Mouse (Mus musculus) forebrain, embryonic 11.5 days (tissue): ENCODE data around the gene Zfp185. TPM values are rescaled to one million over a fixed set of nuclear protein-coding genes. Genes with fewer than 3 reads are reported as not detected.
"Not testable (repeated sequence)": the region's sequence is repeated elsewhere in the genome, so short reads cannot be mapped to it uniquely, and the experiment has no call there.

Experiments used
- ATAC-seq: fragments of 200-750 bp; cut with Nextera tagmentation; replicated peaks from 2 replicates; pipeline ENCODE4 v1.8.0; 2017; ENCODE audit warnings: moderate TSS enrichment; ENCODE audit not compliant: low FRiP score
- DNase-seq: peaks from one replicate; pipeline ENCODE4 v3.0.0-alpha.2; 2017; ENCODE audit warnings: low spot score
- H3K27ac ChIP-seq: fragments of 300-500 bp; sonication (generic); 2 replicates; pipeline ENCODE4 v1.5.1; 2014; ENCODE audit warnings: low read depth, low read length
- H3K27me3 ChIP-seq: fragments of 300-500 bp; sonication (generic); 2 replicates; pipeline ENCODE4 v1.6.1; 2014; ENCODE audit warnings: mild to moderate bottlenecking, low read length, mixed read lengths; ENCODE audit not compliant: control insufficient read depth, insufficient read depth
- H3K36me3 ChIP-seq: fragments of 300-500 bp; sonication (generic); 2 replicates; pipeline ENCODE4 v1.6.1; 2014; ENCODE audit warnings: mild to moderate bottlenecking, low read length, moderate library complexity, mixed read lengths; ENCODE audit not compliant: control insufficient read depth, insufficient read depth
- H3K4me1 ChIP-seq: fragments of 300-500 bp; sonication (generic); replicated peaks from 2 replicates; pipeline ENCODE4 v1.6.1; 2014; ENCODE audit warnings: low read length, mixed read lengths; ENCODE audit not compliant: control insufficient read depth, insufficient read depth
- H3K4me2 ChIP-seq: fragments of 300-500 bp; sonication (generic); 2 replicates; pipeline ENCODE4 v1.6.1; 2014; ENCODE audit warnings: low read depth, mild to moderate bottlenecking, low read length, moderate library complexity, mixed read lengths; ENCODE audit not compliant: severe bottlenecking
- H3K4me3 ChIP-seq: fragments of 300-500 bp; sonication (generic); 2 replicates; pipeline ENCODE4 v1.5.1; 2014; ENCODE audit warnings: low read depth, low read length
- H3K9ac ChIP-seq: fragments of 300-500 bp; sonication (generic); 2 replicates; pipeline ENCODE4 v1.6.1; 2014; ENCODE audit warnings: low read length
- H3K9me3 ChIP-seq: fragments of 300-500 bp; sonication (generic); 2 replicates; pipeline ENCODE4 v1.6.1; 2016; ENCODE audit warnings: low read length, mixed read lengths; ENCODE audit not compliant: control insufficient read depth
- WGBS: fragments of 180-500 bp; shearing (Covaris S2); extraction: QIAGEN DNeasy Blood & Tissue Kit; methylation state at CpG from one replicate; pipeline ENCODE4 v1.1.7; 2014; 5-methylcytosine and 5-hydroxymethylcytosine counted together
- microRNA counts: library from miRNA; unstranded; fragments of <30 nt; microRNA quantifications from one replicate; lab custom pipeline; 2015
- microRNA-seq: library from miRNA; unstranded; fragments of <30 nt; microRNA quantifications from one replicate; pipeline ENCODE4, GENCODE M21; 2016; ENCODE audit not compliant: insufficient number of aligned reads
- polyA plus RNA-seq: library from polyadenylated mRNA; unstranded; fragments of >200 nt; fragmentation: Nextera tagmentation; extraction: Ambion mirVana; gene quantifications from 2 replicates; pipeline ENCODE4 v1.2.1, GENCODE M21; 2014

The Zfp185 gene
- polyA plus RNA-seq, 1 experiment from 2014 or later = 4.0 TPM

- H3K4me3 ChIP-seq, H3K27ac ChIP-seq, ATAC-seq, H3K9ac ChIP-seq, H3K4me1 ChIP-seq, DNase-seq, H3K9me3 ChIP-seq, H3K36me3 ChIP-seq, H3K4me2 ChIP-seq, H3K27me3 ChIP-seq: not testable (repeated sequence)
- no CpG with 5 or more reads among the region's 5 CpGs for WGBS
Measured at GRCm38 (mm10) chrX:73066765-73067312, 79.7 kb downstream of the Zfp185 start.

MicroRNA genes within 50 kb of the gene (microRNA counts, 519-probe panel; counts per million panel counts)
- 31.2 counts per million for microRNA mmu-miR-2137 (lab: Ali Mortazavi, UCI)

Small RNAs within 50 kb of the gene (microRNA-seq; reads per million reads assigned to microRNA genes)
- 57.2 reads per million, percentile 28 among the genes with 10 or more reads in this experiment for gene Mir2137

Other genes with a start within 250 kb of the Zfp185 start
- gene Gabrq, start 162.2 kb upstream of the Zfp185 start, polyA plus RNA-seq = 1.3 and 2.1 TPM in 2 replicates
- gene Cetn2, start 68.9 kb upstream of the Zfp185 start, polyA plus RNA-seq = 109 and 122 TPM in 2 replicates
- gene Nsdhl, start 68.8 kb upstream of the Zfp185 start, polyA plus RNA-seq = 43.8 and 46.9 TPM in 2 replicates
- 0.08 TPM in 1 of 2 replicates, not detected in the other for gene Pnma5, start 49.8 kb downstream of the Zfp185 start, polyA plus RNA-seq
- gene Pnma3, start 77.4 kb downstream of the Zfp185 start, polyA plus RNA-seq = 0.29 and 0.33 TPM in 2 replicates
- 0.36 TPM in 1 of 2 replicates, not detected in the other for gene Xlr4a, start 95.1 kb downstream of the Zfp185 start, polyA plus RNA-seq
- 2.3 and 3.6 TPM in 2 replicates for gene Xlr3a, start 109.8 kb downstream of the Zfp185 start, polyA plus RNA-seq
- not detected in 2 replicates for gene Gm14685, start 129.7 kb downstream of the Zfp185 start, polyA plus RNA-seq
- gene Xlr5b, start 161.5 kb downstream of the Zfp185 start, polyA plus RNA-seq = not detected in 2 replicates
- 0.16 TPM in 1 of 2 replicates, not detected in the other for gene DXBay18, start 162.1 kb downstream of the Zfp185 start, polyA plus RNA-seq
- not detected in 2 replicates for gene Spin2d, start 189.7 kb downstream of the Zfp185 start, polyA plus RNA-seq
- 11.5 and 12.8 TPM in 2 replicates for gene Xlr3b, start 204.9 kb downstream of the Zfp185 start, polyA plus RNA-seq
- gene Xlr4b, start 227.0 kb downstream of the Zfp185 start, polyA plus RNA-seq = 0.32 and 0.41 TPM in 2 replicates
- gene F8a, start 241.0 kb downstream of the Zfp185 start, polyA plus RNA-seq = 16.4 and 17.4 TPM in 2 replicates